Mouse (Mus musculus): ENCODE measurements at regions not wholly inside any gene's neighbourhood (a gene's known extent, or its start where the extent isn't known, plus 50 kb on each side); places are given as distances from the start of the nearest gene placed in this dataset.

DNA sequence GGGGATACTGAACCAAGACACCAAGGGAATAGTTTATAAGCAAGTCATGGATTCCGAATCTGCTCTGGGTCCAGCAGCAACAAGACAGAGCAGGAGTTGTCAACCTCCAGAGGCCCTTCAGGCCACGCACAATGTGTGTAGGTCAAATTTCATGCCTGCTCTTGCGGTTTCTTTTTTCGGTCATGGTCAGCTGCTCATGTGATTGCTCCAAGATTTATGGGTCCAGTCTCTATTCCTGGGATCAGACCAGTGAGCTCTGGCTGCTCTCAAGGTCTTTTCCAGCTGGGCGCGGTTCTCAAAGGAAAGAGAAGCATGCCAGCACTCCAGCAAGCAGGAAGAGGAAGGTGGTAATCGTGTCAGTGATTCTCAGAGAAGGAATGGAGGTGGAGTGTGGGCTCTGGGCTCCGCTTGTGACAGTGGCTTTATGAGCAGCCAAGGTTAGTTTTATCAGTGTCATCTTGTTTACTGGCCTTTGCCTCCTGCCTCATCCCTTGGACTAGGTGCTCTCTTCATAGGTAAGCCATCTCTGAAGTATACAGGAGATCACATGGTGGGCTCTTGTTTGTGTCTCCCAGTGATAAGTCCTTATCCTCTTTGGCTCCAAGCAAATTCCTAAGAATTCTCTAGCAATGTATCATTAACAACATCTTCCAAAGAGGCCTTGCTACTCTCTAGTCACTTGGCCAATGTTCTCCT, 148.5 kb upstream of the Maf start:
- in situ Hi-C loops (cut with MboI; ENCODE audit: low sequenced_read_pairs), result no loop called here

- in situ Hi-C loops (cut with MboI; ENCODE audit: low sequenced_read_pairs), result no loop called here
Observed at GRCm38 (mm10) chr8:115854209-115854900, 146.8 kb upstream of the Maf start.

- in situ Hi-C loops (cut with MboI; ENCODE audit: low sequenced_read_pairs), result no loop called here
Observed at GRCm38 (mm10) chr8:115850552-115850951, 143.0 kb upstream of the Maf start.

GRCm38 (mm10) chr8:115833391-115833790, 125.8 kb upstream of the Maf start:
- in situ Hi-C loops (cut with MboI; ENCODE audit: low sequenced_read_pairs), result no loop called here

DNA sequence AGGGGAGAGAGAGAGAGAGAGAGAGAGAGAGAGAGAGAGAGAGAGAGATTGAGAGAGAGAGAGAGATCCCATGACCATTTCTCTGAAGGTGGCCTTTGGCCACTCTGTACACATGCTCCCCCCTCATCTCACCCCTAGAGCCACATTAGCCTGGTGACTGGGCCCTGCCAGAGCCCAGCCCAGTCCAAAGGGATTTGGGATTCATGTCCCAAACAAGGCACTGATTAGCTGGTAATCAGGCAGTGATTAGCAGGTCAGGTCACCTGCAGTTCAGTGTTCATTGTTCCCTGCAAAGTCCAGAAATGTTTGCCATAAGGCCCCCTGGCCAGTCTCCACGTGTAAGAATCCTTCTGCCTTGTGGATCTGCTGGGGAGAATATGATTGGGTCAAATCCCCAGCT, 124.1 kb upstream of the Maf start:
- in situ Hi-C loops (cut with MboI; ENCODE audit: low sequenced_read_pairs), result no loop called here

- in situ Hi-C loops (cut with MboI; ENCODE audit: low sequenced_read_pairs), result no loop called here
Observed at GRCm38 (mm10) chr8:115830012-115830662, 122.5 kb upstream of the Maf start.

GRCm38 (mm10) chr8:115826516-115826915, 118.9 kb upstream of the Maf start:
- in situ Hi-C loops (cut with MboI; ENCODE audit: low sequenced_read_pairs), result no loop called here

DNA sequence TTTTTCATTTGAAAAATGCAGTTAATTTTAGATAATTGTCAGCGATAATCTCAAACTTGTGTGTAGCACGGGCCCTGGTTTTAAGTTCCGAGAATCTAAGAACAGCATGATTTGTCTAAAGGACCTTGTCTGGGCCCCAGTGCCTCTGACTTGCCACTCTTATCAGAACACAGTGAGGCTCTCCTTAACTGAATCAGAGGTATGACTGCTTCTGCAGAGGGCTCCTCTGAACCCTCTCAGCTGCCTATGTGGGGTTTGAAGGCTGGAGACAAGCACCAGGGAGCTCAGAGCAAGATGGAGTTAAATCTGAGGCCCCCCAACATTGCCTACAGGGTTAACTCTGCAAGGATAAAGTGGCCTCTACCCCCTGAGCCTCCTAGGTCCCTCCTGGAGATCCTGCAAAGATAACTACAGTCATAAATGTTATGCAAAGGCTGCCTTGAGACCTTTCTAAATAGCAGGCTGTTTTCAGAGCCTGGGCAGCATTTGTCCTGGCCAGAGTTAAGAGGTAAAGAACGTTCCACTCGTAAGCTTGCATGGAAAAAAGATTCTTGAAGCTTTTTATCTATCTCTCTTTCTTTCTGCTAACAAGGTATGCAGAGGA, 118.4 kb upstream of the Maf start:
- in situ Hi-C loops (cut with MboI; ENCODE audit: low sequenced_read_pairs), result no loop called here

GRCm38 (mm10) chr8:115824478-115824785, 116.8 kb upstream of the Maf start:
- in situ Hi-C loops (cut with MboI; ENCODE audit: low sequenced_read_pairs), result no loop called here

DNA sequence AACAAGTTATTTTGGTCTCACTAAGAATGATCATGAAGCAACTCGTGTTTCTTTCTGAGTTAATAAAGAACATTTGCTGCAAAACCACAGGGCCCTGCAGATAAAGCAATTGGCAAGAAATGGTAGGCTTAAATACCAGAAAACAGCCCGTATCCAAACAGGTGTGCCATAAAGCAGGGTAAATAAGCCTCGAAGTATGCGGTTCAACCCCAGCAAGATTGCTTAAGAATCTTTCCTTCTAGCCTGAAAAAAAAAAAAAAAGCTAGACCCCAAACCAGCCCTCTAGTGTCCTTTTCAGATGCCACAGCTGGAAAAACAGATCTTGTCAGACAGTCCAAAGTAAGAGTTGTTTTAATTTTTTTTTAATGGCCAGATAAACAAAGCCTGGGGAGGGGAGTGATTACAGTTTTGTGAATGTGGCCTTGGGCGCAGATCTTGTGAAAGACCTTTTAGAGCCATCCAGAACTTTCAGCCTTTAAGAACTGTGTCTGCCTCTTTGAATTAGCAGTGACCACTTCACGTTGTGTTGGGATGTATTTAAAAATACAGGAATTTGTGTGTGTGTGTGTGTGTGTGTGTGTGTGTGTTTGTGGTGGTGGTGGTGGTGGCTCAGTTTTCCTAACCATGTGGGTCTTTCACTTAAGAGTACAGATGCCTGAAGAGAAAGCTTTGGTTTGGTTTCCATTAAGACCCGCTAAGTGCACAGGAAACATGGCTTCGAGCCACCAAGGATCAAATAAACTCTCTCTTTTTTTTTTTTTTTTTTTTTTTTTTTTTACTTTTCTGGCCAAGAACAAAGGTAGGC, 116.3 kb upstream of the Maf start:
- in situ Hi-C loops (cut with MboI; ENCODE audit: low sequenced_read_pairs), result no loop called here

- in situ Hi-C loops (cut with MboI; ENCODE audit: low sequenced_read_pairs), result no loop called here
Observed at GRCm38 (mm10) chr8:115813426-115813825, 105.8 kb upstream of the Maf start.

DNA sequence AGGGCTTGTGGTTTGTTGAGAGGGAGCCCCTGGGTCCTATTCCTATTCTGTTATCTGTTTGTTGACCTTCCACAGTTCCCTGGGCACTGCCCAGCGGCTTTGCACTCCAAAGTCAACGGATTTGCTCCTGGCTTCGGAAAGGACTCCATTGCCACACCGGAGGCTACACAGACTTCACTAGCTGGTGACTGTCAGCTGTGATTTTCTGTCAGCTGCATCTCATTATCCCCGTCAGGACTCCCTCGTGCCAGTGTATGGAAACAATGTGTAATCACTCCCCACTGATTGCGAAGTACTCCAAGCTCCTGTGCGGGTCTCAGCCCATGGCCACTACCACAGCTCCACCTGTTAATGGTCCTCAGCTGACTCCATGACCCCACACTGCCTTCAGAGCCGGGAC, 99.0 kb upstream of the Maf start:
- in situ Hi-C loops (cut with MboI; ENCODE audit: low sequenced_read_pairs), result no loop called here

GRCm38 (mm10) chr8:115806139-115806538, 98.5 kb upstream of the Maf start:
- in situ Hi-C loops (cut with MboI; ENCODE audit: low sequenced_read_pairs), result no loop called here

- in situ Hi-C loops (cut with MboI; ENCODE audit: low sequenced_read_pairs), result no loop called here
Observed at GRCm38 (mm10) chr8:115793587-115793986, 86.0 kb upstream of the Maf start.

DNA sequence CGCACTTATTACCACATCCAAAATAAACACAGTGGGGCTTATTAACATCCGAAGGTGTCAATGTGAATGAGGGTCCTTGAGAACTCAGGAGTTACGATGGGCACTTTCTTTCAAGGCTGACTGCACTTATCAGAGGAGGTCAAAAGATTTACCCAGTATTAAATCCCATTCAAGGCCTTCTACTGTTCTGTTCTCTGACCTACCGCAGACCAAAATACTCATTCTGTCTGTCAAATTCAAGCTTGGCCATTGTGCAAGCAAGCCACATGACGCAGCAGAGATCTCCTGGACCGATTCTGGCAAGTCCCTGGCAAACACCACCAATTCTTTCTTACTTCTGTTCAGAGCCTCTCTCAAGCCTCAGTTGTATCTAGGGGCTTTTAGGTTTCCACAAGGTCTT, 80.8 kb upstream of the Maf start:
- in situ Hi-C loops (cut with MboI; ENCODE audit: low sequenced_read_pairs), result no loop called here

GRCm38 (mm10) chr8:115786185-115786584, 78.6 kb upstream of the Maf start:
- in situ Hi-C loops (cut with MboI; ENCODE audit: low sequenced_read_pairs), result no loop called here

DNA sequence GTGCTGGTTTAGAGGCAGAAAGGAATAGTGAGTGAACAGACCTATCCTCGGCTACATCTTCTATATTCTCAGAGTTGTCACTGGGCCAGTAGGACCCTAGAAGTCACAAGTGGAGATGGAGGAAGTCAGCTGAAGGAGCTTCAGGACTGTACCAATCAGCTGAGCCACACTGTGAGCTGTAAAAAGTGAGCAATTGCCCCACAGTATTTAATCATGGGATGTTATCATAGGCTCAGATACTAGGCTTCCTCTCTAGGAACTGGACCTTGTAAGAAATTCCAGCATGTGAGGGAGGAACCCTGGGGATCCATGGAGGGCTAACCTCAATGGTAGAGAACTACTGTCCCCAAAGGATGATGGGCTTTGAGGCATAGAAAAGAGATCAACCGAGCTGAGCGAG, 78.2 kb upstream of the Maf start:
- in situ Hi-C loops (cut with MboI; ENCODE audit: low sequenced_read_pairs), result no loop called here

DNA sequence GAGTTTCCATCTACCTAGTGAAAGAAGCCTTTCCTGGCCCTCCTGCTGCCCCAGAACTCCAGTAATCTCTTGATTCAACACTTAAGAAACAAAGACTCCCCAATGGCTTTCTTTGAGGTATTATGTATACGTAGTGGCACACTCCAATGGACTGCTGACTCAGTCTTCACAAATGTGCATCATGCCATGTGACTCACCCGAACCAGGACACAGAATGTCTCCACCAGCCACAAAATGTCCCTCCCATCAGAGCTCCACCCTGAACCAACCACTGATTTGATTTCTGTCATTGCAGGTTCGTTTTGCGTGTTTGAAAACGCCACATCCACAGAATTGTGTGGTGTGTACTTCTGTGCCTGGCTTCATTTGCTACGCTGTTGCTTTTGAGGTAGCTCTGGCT, 75.8 kb upstream of the Maf start:
- in situ Hi-C loops (cut with MboI; ENCODE audit: low sequenced_read_pairs), result no loop called here

- in situ Hi-C loops (cut with MboI; ENCODE audit: low sequenced_read_pairs), result no loop called here
Observed at GRCm38 (mm10) chr8:115778433-115778832, 70.8 kb upstream of the Maf start.

DNA sequence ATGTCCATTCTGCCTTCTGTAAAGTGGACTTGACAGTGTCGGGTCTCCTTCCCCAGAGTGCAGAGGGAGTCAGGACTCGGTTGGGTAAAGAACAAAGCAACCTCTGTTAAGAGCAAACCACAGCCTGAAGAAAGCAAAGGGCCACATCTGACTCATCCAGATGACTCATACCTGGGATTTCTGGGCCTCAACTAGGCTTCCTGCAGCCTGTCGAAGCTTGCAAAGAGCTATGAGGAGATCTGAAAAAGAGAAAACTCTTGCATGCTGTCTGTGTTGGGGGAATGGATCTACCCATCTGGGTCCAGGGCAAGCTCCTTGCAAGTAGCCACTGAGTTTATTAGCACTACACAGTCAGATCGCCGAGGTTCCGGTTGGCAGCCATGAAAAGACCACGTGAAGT, 63.5 kb upstream of the Maf start:
- in situ Hi-C loops (cut with MboI; ENCODE audit: low sequenced_read_pairs), result no loop called here

- in situ Hi-C loops (cut with MboI; ENCODE audit: low sequenced_read_pairs), result no loop called here
Observed at GRCm38 (mm10) chr8:115768631-115769030, 61.0 kb upstream of the Maf start.

Data from CH12F3 (cell line).